Mouse (Mus musculus) heart, embryonic 11.5 days (tissue): Measurements from ENCODE around the gene Havcr2. TPM values are rescaled to one million over a fixed set of nuclear protein-coding genes. Genes with fewer than 3 reads are reported as not detected.

Experiments used
- ATAC-seq: fragments of 200-750 bp; cut with Nextera tagmentation; replicated peaks from 2 replicates; pipeline ENCODE4 v1.8.0; 2017; ENCODE audit warnings: moderate library complexity; ENCODE audit not compliant: insufficient number of reproducible peaks, low FRiP score, low TSS enrichment
- H3K27ac ChIP-seq: fragments of 300-500 bp; sonication (generic); 2 replicates; pipeline ENCODE4 v1.5.1; 2014; ENCODE audit warnings: mild to moderate bottlenecking, low read depth, low read length
- H3K27me3 ChIP-seq: fragments of 300-500 bp; sonication (generic); 2 replicates; pipeline ENCODE4 v1.6.1; 2014; ENCODE audit warnings: mild to moderate bottlenecking, low read length, mixed read lengths; ENCODE audit not compliant: control insufficient read depth, insufficient read depth
- H3K36me3 ChIP-seq: fragments of 300-500 bp; sonication (generic); 2 replicates; pipeline ENCODE4 v1.6.1; 2014; ENCODE audit warnings: mild to moderate bottlenecking, low read length, moderate library complexity, mixed read lengths; ENCODE audit not compliant: control insufficient read depth, insufficient read depth
- H3K4me1 ChIP-seq: fragments of 300-500 bp; sonication (generic); 2 replicates; pipeline ENCODE4 v1.6.1; 2014; ENCODE audit warnings: low read length; ENCODE audit not compliant: control insufficient read depth, insufficient read depth
- H3K4me2 ChIP-seq: fragments of 300-500 bp; sonication (generic); 2 replicates; pipeline ENCODE4 v1.6.1; 2014; ENCODE audit warnings: mild to moderate bottlenecking, moderate library complexity
- H3K4me3 ChIP-seq: fragments of 300-500 bp; sonication (generic); 2 replicates; pipeline ENCODE4 v1.5.1; 2014; ENCODE audit warnings: low read depth, low read length
- H3K9ac ChIP-seq: fragments of 300-500 bp; sonication (generic); 2 replicates; pipeline ENCODE4 v1.6.1; 2014; ENCODE audit warnings: mild to moderate bottlenecking, low read depth, low read length, moderate library complexity
- H3K9me3 ChIP-seq: fragments of 300-500 bp; sonication (generic); replicated peaks from 2 replicates; pipeline ENCODE4 v1.6.1; 2016; ENCODE audit warnings: low read length; ENCODE audit not compliant: control insufficient read depth
- WGBS: fragments of 180-500 bp; shearing (Covaris S2); extraction: QIAGEN DNeasy Blood & Tissue Kit; methylation state at CpG from one replicate; pipeline ENCODE4 v1.1.7; 2014; ENCODE audit not compliant: insufficient replicate concordance; 5-methylcytosine and 5-hydroxymethylcytosine counted together
- polyA plus RNA-seq: library from polyadenylated mRNA; unstranded; fragments of >200 nt; fragmentation: Nextera tagmentation; extraction: Ambion mirVana; gene quantifications from 2 replicates; pipeline ENCODE4 v1.2.1, GENCODE M21; 2014

Gene Havcr2
- polyA plus RNA-seq, 1 experiment from 2014 or later = 0.33 TPM

- Histone ChIP-seq H3K36me3 (no peaks in the 10 kb centered on the region), H3K9me3 (no peaks in the 10 kb centered on the region)
These were observed 69.2 kb downstream of the Havcr2 start, which contains the start of gene Gm12169 for GRCm38 (mm10) chr11:46523912-46524311. Gene Gm12169 (plus strand): TSS chr11:46524212.

GRCm38 (mm10) chr11:46530149-46530548 is 75.4 kb downstream of the Havcr2 start:
- Histone ChIP-seq H3K9me3 (no peaks in the 10 kb centered on the region), H3K27me3 (no peaks in the 10 kb centered on the region), H3K9ac (no peak overlapping the region), H3K4me1 (no peaks in the 10 kb centered on the region), H3K4me2 (no peak overlapping the region), H3K4me3 (no peak overlapping the region), H3K27ac (no peak overlapping the region), H3K36me3 (no peaks in the 10 kb centered on the region)
- no peak for ATAC-seq
- WGBS = 82% methylated on average over 4 of the region's 4 CpGs

More at GRCm38 (mm10) chr11:46523912-46524311, 69.2 kb downstream of the Havcr2 start, which contains the start of gene Gm12169:
- Histone ChIP-seq H3K4me1 (no peaks in the 10 kb centered on the region), H3K9ac (no peak within 1 kb of the TSS), H3K4me3 (no peak within 1 kb of the TSS), H3K27me3 (no peaks in the 10 kb centered on the region), H3K4me2 (no peak within 1 kb of the TSS), H3K27ac (no peak within 1 kb of the TSS)
- ATAC-seq = no peak
- 69% methylated on average over 2 of the region's 2 CpGs for WGBS

Other genes with a start within 250 kb of the Havcr2 start
- not detected in 2 replicates for gene Fndc9, start 219.4 kb upstream of the Havcr2 start, polyA plus RNA-seq
- 5.6 and 5.7 TPM in 2 replicates for gene Cyfip2, start 142.1 kb upstream of the Havcr2 start, polyA plus RNA-seq
- gene Itk, start 65.4 kb upstream of the Havcr2 start, polyA plus RNA-seq = 0.10 TPM in 1 of 2 replicates, not detected in the other
- 0.07 TPM in 1 of 2 replicates, not detected in the other for gene Fam71b, start 58.4 kb upstream of the Havcr2 start, polyA plus RNA-seq
- gene Med7, start 18.0 kb upstream of the Havcr2 start, polyA plus RNA-seq = 57.8 and 60.1 TPM in 2 replicates
- gene Gm12169, start 69.3 kb downstream of the Havcr2 start, polyA plus RNA-seq = not detected in 2 replicates
- gene BC053393, start 116.6 kb downstream of the Havcr2 start, polyA plus RNA-seq = 0.23 and 0.56 TPM in 2 replicates
- gene Dppa1, start 174.3 kb downstream of the Havcr2 start, polyA plus RNA-seq = not detected in 2 replicates